17 mouse cellular contexts compared by ENCODE assay signal in the genomic region with DNA sequence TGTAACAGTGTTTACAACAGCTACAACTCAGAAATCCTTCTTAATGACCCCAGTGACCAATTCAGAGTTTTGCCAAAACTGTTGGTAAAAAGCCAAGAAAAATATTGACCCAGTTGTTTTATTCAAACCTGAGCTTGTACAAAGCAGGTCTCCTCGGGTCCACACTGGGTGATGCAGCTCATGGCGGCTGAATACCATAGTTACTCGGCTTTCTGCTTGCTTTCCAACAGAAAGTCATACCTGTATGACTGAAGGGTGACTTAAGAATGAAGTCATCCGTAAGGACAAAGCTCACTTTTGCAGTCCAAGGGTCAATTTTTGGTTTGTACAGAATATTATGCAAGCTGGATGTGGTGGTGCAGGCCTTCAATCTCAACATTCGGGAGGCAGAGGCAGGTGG. TPM values are rescaled to one million over a fixed set of nuclear protein-coding genes. Genes with fewer than 3 reads are reported as not detected.
"Had no signal": no experiment of that assay in that cellular context is flagged by ENCODE, and none has a peak within 500 bp of the region (broad histone marks: within the 10 kb centered on the region; RNA-seq: fewer than 3 reads in every experiment).

No protein-coding gene starts in this region.

- H3K9ac ChIP-seq: lung, embryonic 14.5 days; midbrain, embryonic 12.5 days; neural tube, embryonic 12.5 days; stomach, embryonic 15.5 days had no signal

- ATAC-seq: midbrain, embryonic 16.5 days had no signal

- H3K27me3 ChIP-seq: midbrain, embryonic 12.5 days; neural tube, embryonic 12.5 days; stomach, embryonic 15.5 days had no signal

- H3K4me1 ChIP-seq: midbrain, embryonic 10.5 days; midbrain, embryonic 12.5 days; neural tube, embryonic 12.5 days; stomach, embryonic 15.5 days had no signal

- DNase-seq: lung, adult 18-20 months; lung, embryonic 14.5 days; lung, postnatal 10 days; lung, postnatal 4 days; midbrain, embryonic 14.5 days; right cerebral cortex, postnatal 14 days; thymus, adult 2 months; thymus, postnatal 25 days; thymus, postnatal 4 days had no signal

- H3K27ac ChIP-seq: midbrain, embryonic 10.5 days; midbrain, embryonic 12.5 days; neural tube, embryonic 12.5 days; stomach, embryonic 15.5 days; stomach, postnatal 0 days had no signal

- H3K9me3 ChIP-seq: midbrain, embryonic 10.5 days; midbrain, embryonic 12.5 days; neural tube, embryonic 12.5 days; stomach, embryonic 15.5 days had no signal

- H3K36me3 ChIP-seq: midbrain, embryonic 10.5 days; stomach, embryonic 15.5 days had no signal

- H3K4me2 ChIP-seq: lung, embryonic 14.5 days; midbrain, embryonic 12.5 days; neural tube, embryonic 12.5 days; stomach, embryonic 15.5 days had no signal

- H3K4me3 ChIP-seq: midbrain, embryonic 10.5 days; midbrain, embryonic 12.5 days; myocyte; neural tube, embryonic 12.5 days; stomach, embryonic 15.5 days had no signal

RNA-seq across cellular contexts. Expression of a gene that starts 19.1 kb away (rescaled TPM):
- polyA plus RNA-seq: midbrain, embryonic 16.5 days; neural tube, embryonic 12.5 days; neural tube, embryonic 14.5 days had no signal
